Mouse (Mus musculus) cerebellum, adult 9-11 months (tissue): Measurements from ENCODE around the gene Slc6a12.

Source experiments
- DNase-seq: peaks from one replicate; pipeline ENCODE4 v3.0.0; 2022

Slc6a12 gene

DNA sequence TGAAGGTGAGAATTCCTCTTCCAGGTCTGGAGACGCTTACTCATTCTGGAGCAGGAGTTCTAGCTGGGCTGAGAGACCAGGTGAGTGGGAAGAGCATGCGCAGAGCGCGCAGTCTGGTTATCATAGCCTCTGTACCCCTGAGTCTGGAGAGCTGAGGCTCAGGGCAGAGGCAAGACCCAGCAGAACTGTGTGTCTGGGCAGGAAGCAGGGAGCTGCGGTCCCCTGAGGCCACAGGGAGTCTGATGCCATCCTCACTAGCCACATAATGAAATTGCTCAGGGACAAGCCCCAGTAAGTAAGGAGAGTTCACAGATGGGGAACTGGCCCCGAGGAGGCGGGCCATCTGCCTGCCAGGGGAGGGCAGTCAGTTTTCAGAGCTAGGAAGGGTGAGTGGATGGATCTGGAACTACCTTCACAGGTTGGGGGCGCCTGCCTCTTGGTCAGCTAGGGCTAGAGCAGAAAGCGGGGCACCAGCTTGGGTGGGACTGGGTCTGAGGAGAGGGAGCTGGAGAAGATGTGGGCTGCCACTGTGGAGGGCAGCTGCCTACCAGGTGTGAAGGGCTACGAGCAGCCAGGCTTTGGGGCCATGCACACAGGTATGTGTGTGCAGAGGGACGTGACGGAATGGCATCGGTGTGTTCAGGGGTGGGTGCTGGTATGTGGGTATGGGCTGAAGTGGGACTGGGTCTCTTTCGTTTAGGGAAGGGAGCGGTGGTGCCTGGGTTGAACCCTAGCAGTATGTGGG, at the start of gene Slc6a12:
Slc6a12 (plus strand) TSS at position 51 of the 745 bp plus-strand sequence.
- DNase-seq = no peak

DNA sequence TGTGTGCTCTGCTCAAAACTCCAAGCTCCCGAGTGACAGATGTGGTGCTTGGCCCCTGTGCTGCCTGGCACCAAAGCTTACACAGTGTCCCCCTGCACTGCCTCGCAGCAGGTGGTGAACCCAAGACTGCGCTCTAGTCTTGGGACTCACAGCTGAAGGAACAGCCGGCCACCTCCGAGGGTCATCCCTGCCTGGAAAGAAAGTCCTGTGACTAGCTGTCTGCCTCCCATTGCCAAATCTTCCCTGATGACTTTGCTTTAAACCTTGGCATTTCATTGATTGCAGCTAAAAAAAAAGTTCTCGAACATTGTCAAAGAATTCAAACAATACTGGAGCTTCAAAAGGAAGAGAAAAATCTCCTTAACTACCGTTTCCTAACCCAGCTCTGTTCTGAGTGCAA, 43.6 kb upstream of the Slc6a12 start:
- no peak for DNase-seq

DNA sequence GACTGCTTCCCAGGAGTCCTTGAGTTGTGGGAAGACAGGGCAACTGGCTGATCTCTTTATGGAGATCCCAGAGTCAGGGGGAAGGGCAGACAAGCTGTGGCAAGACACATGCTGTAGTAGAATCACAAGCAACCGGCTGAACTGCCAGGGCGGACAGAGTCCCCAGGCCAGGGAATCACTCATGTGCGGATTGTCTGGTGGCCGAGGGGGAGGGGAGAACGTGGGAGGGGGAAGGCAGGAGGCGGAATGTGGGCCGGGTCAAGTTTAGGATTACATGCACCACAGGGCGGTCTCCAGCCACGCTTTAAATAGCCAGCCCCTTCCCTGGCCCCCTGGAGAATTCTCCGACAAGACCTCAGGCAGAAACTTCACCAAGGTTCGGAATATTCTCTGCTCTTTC, 42.9 kb upstream of the Slc6a12 start, which contains the start of gene Slc6a13:
Slc6a13 (plus strand) TSS at position 274 of the 400 bp plus-strand sequence.
- no peak for DNase-seq

DNA sequence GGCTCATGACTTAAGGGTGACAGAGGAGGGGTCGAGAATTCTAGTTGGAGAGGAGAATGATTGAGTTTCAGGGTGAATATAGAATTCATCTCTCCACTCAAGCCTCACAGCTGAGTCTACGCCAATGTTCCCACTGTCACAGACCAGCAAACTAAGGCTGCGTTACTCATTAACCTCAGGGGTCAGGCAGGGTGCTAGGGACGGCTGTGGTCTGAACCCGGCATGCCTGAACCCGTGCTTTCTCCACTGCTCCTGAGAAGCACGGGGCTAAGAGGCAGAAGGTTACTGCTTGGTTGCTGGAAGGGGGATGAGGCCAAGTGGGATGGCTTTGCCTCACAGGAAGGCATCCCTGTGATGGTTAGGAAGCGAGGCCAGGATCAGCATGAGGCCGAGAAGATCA, 42.4 kb upstream of the Slc6a12 start:
- DNase-seq = no peak

DNA sequence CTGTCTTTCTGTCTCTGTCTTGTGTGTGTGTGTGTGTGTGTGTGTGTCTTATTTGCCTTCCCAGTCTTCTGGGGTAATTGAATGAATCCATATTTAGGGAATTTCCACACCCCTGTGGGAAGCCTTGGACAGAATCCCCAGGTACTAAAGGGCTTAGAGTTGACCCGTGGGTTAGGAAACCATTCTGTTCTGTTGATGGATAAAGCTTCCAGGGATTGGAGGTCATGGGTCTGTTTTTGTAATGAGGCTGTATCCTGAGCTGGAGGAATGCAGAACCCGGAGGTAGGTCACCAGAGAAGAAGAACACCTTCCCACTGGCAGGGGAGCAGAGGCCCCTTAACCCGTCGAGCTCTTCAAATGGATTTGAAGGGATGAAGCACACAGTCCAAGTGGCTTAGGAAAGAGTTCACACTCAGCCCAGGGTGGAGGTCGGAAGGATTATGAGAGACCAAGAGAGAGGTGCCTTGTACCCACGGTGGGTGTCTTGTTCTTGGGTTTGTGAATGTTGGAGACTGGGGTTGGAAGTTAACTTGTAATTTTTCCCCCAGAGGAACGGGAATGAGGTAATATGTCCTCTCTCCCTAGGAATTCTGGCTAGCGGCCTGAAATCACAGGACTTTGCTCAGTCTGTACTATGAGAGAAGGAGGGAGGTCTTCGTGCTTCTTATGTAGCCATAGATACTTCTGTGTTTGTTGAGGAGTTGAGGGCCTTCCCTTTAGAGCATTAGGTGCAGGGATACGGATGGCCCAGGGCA, 39.2 kb upstream of the Slc6a12 start:
- DNase-seq = no peak

DNA sequence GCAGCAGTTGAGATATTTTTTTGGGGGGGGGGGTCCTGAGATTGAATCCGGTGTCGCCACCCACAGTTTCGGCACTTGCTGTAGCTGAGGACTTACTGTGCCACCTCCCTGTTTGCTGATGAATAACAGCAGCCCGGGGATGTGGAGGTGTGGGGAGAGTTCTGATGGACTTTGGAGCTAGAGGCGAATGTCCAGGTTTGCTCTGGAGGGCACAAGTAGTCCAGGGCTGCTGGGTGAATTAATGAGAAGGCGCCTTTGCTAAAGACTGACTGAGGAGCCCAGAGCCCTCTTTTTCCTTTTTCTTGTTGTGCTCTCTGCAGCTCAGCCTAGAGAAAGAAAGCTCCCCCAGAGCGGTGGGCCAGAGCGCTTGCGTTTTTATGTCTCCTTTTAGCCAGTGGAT, 38.2 kb upstream of the Slc6a12 start:
- no peak for DNase-seq

DNA sequence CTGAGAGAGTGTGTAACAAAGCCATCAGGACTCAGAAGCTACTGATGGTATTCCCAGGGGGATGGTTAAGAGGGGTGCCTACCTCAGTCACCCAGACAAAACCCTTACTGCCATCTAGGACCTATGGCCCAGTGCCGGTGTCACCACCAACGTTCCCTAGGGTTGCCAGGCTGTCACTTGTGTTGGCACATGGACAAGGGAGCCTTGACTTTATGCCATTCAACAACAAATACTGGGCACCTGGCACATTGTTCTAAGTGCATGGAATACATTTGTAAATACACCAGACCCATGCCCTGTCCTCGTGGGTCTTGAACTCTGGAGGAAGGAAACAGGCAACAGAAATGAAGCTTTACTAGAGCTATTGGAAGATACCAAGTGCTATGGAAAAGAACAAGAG, 37.3 kb upstream of the Slc6a12 start:
- DNase-seq = no peak

DNA sequence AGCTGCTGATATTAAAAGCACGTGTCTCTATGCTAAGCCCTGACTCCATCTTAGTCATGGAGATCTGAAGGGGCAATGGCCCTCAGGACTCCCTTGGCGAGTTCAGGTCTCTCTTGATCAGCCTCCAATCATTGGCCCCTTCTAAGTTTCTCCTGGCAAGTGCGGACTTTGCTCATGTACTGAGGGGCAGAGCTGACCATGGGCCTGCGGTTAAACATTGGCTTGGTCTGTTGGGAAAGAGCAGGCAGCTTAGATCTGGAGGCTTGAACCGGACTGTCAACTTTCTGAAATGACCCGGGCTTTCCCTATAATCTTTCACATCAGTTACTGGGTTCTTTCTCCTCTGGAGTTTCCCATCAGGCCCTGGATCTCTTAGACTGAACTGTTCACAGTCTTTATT, 31.9 kb upstream of the Slc6a12 start:
- no peak for DNase-seq

DNA sequence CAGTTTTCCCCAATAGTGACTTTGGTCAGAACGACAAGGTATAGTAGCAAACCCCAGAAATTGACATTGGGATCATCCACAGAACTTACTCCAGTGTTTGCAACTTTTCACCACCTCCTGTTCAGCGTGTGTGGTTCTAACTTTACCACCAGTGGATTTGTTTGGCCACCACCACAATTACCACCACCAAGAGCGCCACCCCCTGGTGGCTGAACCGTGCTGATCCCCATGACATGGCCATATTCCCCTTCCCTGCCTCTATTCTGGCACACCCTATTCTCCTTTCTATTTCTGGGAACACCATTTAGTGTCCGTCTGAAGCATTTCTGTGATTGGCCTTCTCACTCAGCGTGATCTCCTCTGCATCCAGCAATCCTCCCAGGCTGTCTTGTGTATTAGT, 23.8 kb upstream of the Slc6a12 start:
- no peak for DNase-seq

DNA sequence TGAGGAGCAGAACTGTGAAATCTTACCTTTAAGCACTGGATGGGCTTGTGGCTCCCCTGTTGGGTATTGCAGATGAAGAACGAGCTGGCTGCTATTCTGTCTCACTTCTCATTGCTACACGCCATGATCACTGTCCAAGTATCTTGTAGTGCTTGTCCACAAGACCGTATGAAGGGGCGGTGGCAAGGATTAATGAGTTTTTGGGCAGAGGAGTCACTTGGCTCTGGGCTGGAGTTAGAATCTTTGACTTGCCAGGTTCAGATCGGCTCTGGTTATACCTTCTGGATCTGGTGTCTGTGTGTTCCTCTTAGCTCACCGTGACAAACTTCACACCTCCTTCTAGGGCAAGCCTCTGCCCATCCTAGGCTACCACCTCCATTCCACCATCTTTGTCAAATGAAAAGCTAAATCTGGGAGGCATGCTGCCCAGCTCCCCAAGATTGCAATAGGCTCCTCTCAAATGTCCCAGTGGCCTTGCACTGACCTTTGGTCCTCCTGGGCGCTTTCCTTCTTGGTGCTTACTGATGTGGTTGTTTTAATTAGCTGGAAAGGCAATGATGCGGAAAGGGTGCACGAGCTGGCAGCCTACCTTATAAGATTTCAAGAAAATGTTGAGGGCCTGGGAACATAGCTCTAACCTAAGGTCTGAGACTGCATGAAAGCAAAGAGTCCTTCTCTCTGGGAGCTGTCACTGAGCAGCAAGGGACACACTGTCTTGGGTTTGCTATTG, 20.3 kb upstream of the Slc6a12 start:
- DNase-seq = no peak

DNA sequence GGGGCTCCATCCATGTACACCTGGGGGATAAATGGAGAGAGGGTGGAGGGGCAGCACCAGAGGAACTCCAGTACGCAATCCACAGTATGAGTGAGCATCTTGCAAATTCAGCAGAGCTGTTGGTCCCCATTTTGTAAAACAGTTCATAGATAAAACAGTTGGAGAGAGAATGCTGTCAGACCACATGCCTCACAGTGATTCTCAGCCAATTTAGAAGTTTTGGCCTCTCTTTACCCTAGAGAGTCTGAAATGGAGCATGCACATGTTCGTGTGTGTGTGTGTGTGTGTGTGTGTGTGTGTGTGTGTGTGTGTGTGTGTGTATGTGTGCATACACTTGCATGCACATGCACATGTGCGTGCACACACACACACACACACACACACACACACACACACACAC, 17.6 kb upstream of the Slc6a12 start:
- no peak for DNase-seq

DNA sequence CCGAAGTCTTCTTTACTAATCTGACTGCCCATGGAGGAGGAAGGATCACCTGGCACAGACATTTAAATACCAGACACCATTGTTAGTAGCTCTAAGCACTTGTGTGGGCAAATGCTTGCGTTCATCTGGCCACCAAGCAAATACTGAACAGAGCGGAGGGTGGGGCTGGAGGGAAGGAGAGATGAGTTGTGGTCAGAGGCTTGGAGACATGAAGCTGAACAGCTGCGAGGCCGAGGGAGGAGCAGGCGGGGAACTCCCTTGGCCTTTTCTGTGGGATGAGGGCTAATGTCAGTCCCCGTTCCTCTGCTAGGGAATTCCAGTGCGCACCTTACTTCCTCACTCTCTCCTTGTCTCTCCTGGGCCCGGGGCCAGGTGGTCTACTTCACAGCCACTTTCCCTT, 17.1 kb upstream of the Slc6a12 start:
- DNase-seq = no peak

DNA sequence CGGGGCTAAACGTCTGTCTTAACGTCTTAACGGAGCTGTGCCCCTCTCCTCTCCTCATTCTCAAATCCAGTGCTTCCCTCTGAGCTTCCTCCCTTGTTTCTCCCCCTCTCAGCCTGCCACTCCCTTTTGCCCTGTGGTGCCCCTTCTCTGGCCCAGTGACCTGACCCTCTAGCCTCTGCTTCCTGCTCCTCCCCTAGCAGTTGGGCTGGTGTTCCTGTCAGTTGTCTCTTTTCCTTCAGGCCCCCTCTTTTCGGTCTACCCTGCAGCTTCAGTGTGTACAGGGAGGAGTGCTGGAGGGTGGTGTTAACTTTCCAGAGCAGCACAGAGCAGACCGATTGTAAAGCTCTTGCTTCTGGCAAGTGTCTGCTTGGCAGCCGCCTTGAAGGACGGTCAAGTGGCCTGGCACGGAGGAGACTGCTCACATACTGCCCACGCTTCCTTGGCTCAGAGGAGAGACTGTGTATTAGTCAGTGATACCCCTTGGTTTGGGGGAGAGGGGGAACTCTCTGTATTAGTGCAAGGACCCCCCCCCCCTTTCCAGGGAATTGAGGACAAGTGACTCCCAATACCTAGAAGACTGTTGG, 16.3 kb upstream of the Slc6a12 start:
- no peak for DNase-seq

DNA sequence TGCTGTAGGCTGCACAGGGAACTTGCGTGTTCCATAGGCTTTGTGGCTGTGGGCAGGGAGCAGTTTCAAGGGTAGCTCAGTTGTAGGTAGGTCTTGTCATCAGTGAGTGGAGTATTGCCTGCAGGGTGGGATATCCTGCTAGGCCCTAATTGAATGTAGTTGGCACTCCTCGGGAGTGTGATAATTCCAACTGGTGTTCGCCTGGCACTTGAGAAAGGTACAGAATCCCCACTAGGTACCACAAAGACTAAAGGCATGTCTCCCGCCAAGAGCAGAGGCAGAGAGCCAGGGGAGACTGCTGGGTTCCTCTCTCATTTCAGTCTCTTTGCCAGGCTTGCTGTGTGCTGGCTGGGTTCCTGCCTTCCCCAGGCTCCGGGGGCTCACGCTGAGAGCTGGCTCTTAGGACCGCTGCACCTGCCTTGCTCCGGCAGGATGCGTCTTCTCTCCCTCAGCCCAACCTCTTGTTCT, 14.4 kb upstream of the Slc6a12 start:
- peak; percentile 90 for DNase-seq

DNA sequence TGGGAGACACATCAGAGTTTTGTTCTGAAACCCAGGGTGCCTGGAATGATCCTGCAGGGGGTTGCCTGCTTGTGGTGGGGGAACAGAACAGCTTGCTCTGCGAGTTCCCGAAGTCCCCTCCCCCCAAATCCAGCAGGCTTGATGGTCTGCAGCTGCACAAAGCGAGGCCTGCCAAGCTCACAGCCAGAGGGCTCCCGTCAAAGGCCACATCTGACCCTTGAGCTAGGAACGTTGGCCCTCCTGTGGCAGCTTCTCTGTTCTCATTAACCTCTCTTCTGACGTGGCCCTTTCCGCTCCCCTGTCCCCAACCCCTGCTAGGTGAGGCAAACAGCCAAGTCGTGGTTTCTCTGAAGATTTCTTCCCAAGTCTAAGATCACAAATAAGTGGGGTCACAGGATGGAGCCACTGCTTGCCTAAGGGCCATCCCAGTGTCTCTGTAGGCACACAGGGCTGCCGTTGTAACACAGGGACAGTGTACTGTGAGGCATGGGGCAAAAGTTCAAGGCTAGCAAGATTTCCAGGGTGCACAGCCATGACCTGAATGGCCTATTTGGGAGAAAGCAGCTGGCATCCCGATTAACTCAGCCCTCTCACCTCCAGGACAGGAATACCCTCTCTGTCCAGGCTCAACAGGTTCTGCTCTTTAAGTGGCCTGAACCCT, 12.9 kb upstream of the Slc6a12 start:
- DNase-seq = peak; percentile 37

DNA sequence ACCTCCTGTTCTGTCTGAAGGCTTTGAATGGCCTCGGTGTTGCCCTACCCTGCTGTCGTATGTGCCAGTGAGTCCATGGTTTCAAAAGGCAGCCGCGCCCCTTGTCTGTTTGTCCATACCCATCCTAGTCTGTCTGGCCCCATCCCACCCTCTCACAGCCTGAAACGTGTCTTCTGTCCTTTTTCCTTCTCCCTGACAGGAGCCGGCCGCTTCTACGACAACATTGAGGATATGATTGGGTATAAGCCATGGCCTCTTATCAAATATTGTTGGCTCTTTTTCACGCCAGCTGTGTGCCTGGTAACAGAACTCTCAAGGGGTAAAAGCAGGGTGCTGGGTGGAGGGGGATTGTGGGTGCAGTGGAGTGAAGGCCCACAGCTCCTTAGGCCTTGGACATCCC, 7.0 kb upstream of the Slc6a12 start:
- no peak for DNase-seq

DNA sequence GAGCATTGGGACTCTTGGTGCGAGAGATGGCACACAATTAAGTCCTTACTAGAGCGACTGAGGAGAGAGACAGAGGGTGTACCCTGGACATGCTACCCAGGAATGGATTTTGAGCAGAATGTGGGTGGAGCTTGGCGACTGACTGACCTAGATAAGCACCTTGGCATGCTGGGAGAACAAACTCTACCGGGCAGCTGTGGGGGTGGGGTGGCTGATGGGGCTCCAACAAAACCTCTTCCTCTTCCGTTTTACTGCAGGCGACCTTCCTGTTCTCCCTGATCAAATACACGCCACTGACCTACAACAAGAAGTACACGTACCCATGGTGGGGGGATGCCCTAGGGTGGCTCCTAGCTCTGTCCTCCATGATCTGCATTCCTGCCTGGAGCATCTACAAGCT, 6.3 kb upstream of the Slc6a12 start:
- no peak for DNase-seq

DNA sequence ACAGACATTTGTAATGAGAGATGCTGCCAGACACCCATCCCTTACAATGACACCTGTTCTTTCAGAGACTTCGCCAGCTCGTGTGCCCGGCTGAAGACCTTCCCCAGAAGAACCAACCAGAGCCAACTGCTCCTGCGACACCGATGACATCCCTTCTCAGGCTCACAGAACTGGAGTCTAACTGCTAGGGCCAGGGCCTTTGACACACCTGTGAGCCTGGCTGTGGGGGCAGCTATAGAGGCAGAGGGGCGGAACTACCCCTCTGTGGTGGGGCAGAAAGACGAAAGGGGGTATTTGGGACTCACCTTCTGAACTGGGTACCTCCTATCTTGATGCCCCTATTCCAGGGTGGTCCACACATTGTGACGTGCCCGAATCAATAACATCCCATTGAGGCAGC, 5.6 kb upstream of the Slc6a12 start:
- DNase-seq = no peak

DNA sequence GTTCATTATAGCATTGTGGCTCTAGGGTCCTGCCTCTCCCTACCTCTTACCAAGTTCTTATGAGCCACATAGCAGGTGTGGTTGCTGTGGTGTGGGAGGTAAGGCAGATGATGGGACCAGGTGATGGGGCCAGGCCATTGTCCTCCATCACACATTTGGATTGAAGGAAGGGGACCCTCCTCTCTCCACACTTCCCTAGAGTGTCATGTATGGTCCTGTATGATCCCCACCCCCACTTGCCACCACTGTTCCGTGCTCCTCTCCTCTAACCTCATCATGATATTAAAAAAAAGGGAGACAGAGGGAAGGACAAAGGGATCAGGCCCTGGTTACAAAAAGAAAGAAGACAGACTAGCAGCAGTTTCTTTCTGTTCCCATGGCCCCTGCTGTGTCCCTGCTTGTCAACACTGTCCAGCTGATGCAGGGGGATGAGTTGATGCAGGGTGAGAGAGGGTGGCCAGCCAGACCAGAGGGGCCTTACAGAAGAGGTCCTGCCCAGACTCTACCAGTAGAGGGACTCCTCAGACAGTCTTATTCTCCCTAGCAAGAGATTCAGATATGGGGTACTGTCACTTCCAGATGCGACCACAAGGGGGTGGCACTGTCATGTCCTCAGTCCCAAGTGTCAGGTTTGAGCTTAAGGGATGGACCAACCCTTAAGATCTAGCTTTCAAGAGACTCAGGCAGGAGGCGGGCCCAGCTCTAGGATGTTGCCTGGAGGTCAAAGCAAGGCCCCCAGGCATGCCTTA, 4.9 kb upstream of the Slc6a12 start:
- DNase-seq = peak; percentile 66

DNA sequence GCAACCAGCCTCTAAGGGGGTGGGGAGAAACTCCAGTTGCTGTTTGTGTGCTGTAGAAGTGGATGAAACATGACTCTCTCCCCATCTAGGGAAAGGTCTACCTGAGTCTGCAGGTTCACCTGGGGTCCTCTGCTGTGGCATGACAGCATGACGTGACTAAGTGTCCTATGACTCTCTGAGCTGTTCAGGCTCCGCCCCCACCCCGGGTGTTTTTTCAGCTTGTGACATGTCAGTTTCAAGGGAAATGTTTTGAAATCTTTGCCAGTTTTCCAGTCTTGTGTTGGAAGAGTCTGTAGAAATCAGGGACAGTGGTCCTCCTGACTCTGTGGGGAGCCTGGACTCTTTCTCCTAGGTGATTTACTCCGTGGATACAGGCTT, 4.4 kb upstream of the Slc6a12 start:
- no peak for DNase-seq

DNA sequence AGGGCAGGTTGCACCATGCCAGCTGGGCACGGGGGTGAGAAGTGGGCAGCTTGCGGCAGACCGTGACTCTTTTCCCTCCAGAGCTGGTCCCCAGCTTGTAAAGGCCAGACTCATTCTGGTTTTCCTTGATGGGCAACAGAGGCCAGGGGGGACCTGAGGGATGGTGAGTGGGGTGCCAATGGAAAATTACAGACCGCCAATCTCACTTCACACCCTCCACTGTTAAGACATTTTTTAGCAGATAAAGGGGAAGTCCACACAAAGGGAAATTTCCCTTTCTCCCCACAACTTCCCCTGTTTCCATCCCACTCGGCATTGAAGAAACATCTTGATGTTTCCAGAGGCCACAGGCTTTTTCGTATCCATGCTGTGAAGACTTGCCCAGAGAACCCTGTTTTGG, 1.2 kb upstream of the Slc6a12 start:
- DNase-seq = no peak

DNA sequence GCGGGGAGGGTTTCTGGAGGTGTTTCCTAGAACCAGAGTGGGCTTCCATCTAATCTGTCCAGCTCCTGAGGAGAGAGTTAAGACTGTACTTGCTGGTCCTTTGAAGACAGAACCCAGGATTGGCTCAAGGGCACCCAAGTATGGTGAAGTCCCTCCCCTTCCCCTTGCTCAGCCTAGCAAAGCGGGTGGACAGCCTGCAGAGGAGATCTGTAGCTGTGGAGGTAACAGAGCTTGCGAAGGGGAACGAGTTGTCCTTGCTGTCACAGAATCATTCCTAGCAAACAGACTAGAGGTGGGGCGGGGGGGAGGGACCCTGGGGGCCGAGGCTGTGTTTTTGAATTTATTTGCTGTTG, 871 bp downstream of the Slc6a12 start:
- no peak for DNase-seq
